Mouse (Mus musculus): Measurements from ENCODE around the gene Gm20388. TPM values are rescaled to one million over a fixed set of nuclear protein-coding genes. Genes with fewer than 3 reads are reported as not detected.

Gene Gm20388
- polyA plus RNA-seq, 1 experiment from 2014 or later, result not detected

DNA sequence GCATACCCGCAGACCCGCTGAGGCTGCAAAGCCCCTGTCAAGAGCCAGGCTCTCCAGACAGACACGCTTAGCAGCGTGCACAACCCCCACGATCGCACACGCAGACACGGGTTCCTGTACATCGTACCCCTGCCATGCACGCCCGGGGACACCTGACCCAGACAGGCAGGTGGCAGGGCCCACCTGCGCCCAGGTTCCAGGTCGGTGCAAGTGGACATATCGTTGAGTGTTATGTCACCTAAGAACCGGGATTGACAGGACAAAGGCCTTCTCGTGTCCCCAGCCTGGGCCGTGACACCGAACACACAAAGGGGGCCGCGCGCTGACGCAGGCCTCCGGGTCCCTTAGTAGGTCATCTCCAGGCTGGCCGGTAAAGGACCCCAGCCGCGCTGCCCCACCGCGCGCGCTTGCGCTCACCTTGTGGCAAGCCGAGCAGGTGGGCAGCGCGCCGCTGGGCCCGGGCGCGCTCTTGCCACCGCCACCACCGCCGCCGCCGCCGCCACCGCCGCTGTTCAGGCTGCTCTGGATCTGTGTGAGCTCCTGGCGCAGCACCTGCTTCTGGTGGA lies 1740.8 kb downstream of the Gm20388 start:
- H3K9ac ChIP-seq, result peak overlapping the region; percentile 93
- no peaks in the 10 kb centered on the region for H3K9me3 ChIP-seq (ENCODE audit: control insufficient read depth, low read length)
- peak overlapping the region; percentile 78 for H3K27ac ChIP-seq
- H3K36me3 ChIP-seq (replicated peaks; ENCODE audit: control insufficient read depth, insufficient read depth), result no peaks in the 10 kb centered on the region
- H3K4me2 ChIP-seq (replicated peaks), result peak overlapping the region; percentile 100
- no peaks in the 10 kb centered on the region for H3K27me3 ChIP-seq (ENCODE audit: control insufficient read depth, insufficient read depth, low read length)
- no peak for ATAC-seq (ENCODE audit: low FRiP score)
- peaks cover 65% of the 10 kb centered on the region for H3K4me1 ChIP-seq (replicated peaks; ENCODE audit: control insufficient read depth, insufficient read depth, low read length)
- H3K4me3 ChIP-seq (replicated peaks; ENCODE audit: low read length), result peak overlapping the region; percentile 93
- 9% methylated on average over 47 of the region's 47 CpGs for WGBS
- no peak for DNase-seq (ENCODE audit: low spot score)

DNA sequence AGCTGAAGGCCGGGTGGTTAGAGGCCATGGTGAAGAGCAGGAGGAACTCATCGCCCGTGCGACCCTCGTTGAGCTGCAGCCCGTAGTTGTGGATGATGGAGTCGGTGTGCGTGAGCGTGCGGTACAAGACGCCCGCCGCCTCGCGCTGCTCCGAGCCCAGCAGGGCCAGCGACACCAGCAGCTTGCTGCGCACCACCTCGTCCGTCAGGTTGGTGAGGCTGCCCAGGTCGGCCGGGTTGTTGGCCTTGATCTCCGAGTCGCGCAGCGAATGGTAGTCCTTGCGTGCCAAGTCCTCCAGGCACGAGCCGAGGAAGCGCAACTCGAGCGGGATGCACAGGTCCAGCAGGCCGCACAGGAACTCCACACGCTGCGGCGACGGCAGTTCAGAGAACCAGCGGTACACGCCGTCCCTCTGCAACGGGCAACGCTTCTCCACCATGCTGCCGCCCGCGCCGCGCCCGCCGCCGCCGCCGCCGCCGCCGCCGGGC lies 1741.3 kb downstream of the Gm20388 start:
- no peaks in the 10 kb centered on the region for H3K27me3 ChIP-seq (ENCODE audit: control insufficient read depth, insufficient read depth, low read length)
- DNase-seq (ENCODE audit: low spot score), result no peak
- no peaks in the 10 kb centered on the region for H3K9me3 ChIP-seq (ENCODE audit: control insufficient read depth, low read length)
- no peak for ATAC-seq (ENCODE audit: low FRiP score)
- no peaks in the 10 kb centered on the region for H3K36me3 ChIP-seq (replicated peaks; ENCODE audit: control insufficient read depth, insufficient read depth)
- H3K27ac ChIP-seq, result peak overlapping the region; percentile 78
- peaks cover 60% of the 10 kb centered on the region for H3K4me1 ChIP-seq (replicated peaks; ENCODE audit: control insufficient read depth, insufficient read depth, low read length)
- H3K4me3 ChIP-seq (replicated peaks; ENCODE audit: low read length), result peak overlapping the region; percentile 93
- peak overlapping the region; percentile 93 for H3K9ac ChIP-seq
- H3K4me2 ChIP-seq (replicated peaks), result peak overlapping the region; percentile 100
- under 1% methylated on average over 39 of the region's 56 CpGs for WGBS

DNA sequence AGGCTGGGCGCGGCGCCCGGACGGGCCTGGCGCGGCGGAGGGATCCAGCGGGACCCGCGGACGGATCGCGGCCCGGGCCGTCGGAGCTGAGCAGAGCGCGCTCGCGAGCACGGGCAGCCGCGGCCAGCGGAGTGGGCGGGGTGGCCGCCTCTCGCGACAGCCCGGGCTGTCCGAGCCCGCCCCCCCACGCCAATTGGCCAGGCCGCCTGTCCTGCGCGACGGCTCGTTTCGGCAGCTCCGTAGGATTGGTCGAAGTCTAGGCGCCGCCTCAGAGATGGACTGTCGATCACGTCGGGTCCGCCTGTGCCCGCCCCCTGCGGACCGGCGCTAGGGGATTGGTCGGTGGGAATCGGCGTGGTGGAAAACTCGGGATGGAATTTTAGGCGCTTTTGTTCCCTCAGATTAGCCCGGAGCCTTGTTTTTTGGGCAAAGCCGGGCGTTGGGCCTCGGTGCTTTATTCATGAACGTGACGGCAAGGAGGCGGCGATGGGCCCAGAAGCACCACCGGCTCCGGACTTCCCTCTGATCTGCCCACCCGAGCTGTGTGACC lies 1742.2 kb downstream of the Gm20388 start, which contains the start of gene Zcchc14:
Gene Zcchc14 (minus strand): TSS at position 128 of the 550 bp plus-strand sequence.
- WGBS, result under 1% methylated on average over 54 of the region's 67 CpGs
- peak; percentile 96 for DNase-seq (ENCODE audit: low spot score)
- Histone ChIP-seq H3K4me1 (replicated peaks; ENCODE audit: control insufficient read depth, insufficient read depth, low read length) (peaks cover 51% of the 10 kb centered on the region), H3K27ac (peak within 1 kb of the TSS; percentile 99), H3K27me3 (ENCODE audit: control insufficient read depth, insufficient read depth, low read length) (no peaks in the 10 kb centered on the region), H3K9ac (peak within 1 kb of the TSS; percentile 93), H3K4me2 (replicated peaks) (peak within 1 kb of the TSS; percentile 100), H3K9me3 (ENCODE audit: control insufficient read depth, low read length) (no peaks in the 10 kb centered on the region), H3K36me3 (replicated peaks; ENCODE audit: control insufficient read depth, insufficient read depth) (no peaks in the 10 kb centered on the region), H3K4me3 (replicated peaks; ENCODE audit: low read length) (peak within 1 kb of the TSS; percentile 93)
- peak; percentile 97 for ATAC-seq (ENCODE audit: low FRiP score)

DNA sequence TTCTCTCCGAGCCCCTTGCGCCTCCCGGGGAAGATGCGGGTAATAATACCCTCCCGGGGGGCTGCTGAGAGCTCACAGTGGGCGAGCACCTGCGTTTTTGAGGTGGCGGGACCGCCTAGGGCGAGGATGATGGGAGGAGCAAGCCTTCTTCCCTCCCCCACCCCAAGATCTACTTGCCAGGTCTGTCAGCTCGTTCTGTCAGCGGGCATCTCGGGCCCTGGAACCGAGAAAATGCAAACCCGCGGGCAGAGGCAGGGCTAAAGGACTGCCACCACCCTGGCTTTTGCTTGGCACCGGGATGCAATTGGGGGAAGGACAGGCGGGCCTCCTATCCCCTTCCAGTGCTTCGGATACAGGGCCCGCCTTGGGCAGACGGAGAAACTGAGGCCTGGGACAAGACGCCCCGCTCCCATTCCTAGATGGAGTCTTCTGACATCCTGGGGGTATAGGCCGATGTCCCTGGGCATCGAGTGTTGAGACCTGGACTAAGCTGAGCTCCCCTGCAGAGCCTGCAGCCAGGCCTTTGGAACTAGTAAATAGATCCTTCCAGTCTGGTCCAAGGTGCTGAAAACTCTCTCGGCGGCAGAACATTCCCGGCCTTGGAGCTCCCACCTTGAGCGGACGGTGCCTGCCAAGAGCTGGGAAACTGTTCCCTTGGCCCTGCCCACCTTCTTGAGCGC lies 1742.8 kb downstream of the Gm20388 start:
- WGBS, result under 1% methylated on average over 31 of the region's 31 CpGs
- H3K36me3 ChIP-seq (replicated peaks; ENCODE audit: control insufficient read depth, insufficient read depth), result no peaks in the 10 kb centered on the region
- peak overlapping the region; percentile 99 for H3K27ac ChIP-seq
- peak overlapping the region; percentile 83 for H3K4me3 ChIP-seq (replicated peaks; ENCODE audit: low read length)
- peaks cover 45% of the 10 kb centered on the region for H3K4me1 ChIP-seq (replicated peaks; ENCODE audit: control insufficient read depth, insufficient read depth, low read length)
- no peaks in the 10 kb centered on the region for H3K9me3 ChIP-seq (ENCODE audit: control insufficient read depth, low read length)
- H3K9ac ChIP-seq, result peak overlapping the region; percentile 88
- H3K4me2 ChIP-seq (replicated peaks), result peak overlapping the region; percentile 84
- DNase-seq (ENCODE audit: low spot score), result peak; percentile 53
- no peaks in the 10 kb centered on the region for H3K27me3 ChIP-seq (ENCODE audit: control insufficient read depth, insufficient read depth, low read length)
- no peak; the same call in 1 of the 2 replicates for ATAC-seq (ENCODE audit: low FRiP score)

DNA sequence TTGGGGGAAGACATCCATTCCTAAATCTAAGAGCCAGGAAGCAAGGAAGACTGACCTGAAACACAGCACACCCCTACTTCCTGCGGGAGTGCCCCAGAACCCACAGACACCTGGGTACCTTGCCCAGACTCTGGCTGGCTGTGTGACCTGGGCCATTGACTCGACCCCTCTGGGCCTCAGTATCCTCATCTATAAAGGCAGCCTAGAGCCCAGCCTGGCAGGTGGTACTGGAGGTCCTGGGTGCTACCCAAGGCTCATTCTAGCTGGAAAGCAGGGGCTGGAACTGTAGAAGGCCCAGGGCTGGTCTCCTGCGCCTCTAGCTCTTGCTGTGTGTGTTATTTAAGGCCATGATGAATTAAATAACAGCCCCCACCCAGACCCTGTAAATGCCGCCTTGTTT lies 1743.5 kb downstream of the Gm20388 start:
- peak overlapping the region; percentile 99 for H3K27ac ChIP-seq
- ATAC-seq (ENCODE audit: low FRiP score) (no peak), DNase-seq (ENCODE audit: low spot score) (no peak)
- peaks cover 38% of the 10 kb centered on the region for H3K4me1 ChIP-seq (replicated peaks; ENCODE audit: control insufficient read depth, insufficient read depth, low read length)
- peak overlapping the region; percentile 83 for H3K4me3 ChIP-seq (replicated peaks; ENCODE audit: low read length)
- 71% methylated on average over 4 of the region's 4 CpGs for WGBS
- H3K4me2 ChIP-seq (replicated peaks), result peak overlapping the region; percentile 84
- H3K9me3 ChIP-seq (ENCODE audit: control insufficient read depth, low read length), result no peaks in the 10 kb centered on the region
- no peaks in the 10 kb centered on the region for H3K36me3 ChIP-seq (replicated peaks; ENCODE audit: control insufficient read depth, insufficient read depth)
- H3K27me3 ChIP-seq (ENCODE audit: control insufficient read depth, insufficient read depth, low read length), result no peaks in the 10 kb centered on the region
- H3K9ac ChIP-seq, result peak overlapping the region; percentile 88

DNA sequence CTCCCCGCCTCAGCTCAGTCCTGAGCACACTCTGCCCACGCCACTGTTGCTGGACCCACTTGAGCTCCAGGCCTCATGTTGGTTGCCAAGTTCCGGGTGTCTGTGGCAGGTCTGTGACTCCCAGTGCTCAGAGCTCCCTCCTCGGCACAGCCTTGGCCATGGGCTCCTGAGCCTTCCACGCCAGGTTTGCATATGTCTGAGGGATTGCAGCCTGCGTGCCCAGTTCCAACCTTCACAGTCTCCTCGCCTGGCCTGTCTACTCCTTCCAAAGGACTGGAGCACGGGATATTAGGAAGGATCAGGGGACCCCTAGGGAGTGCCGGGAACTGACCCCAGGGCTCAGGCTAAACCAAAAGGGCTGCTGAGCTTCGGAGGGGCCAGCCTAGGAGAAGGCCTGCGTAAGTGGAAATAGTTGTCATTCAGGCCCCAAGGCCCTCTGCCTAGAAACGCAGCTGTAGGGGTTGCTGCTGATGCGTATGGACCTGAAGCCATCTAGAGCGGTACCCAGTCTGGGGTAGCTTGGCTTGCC lies 1744.4 kb downstream of the Gm20388 start:
- ATAC-seq (ENCODE audit: low FRiP score), result no peak
- Histone ChIP-seq H3K9me3 (ENCODE audit: control insufficient read depth, low read length) (no peaks in the 10 kb centered on the region), H3K4me3 (replicated peaks; ENCODE audit: low read length) (no peak overlapping the region), H3K36me3 (replicated peaks; ENCODE audit: control insufficient read depth, insufficient read depth) (no peaks in the 10 kb centered on the region), H3K9ac (0 out of 2 replicates have a peak overlapping the region, but pooled peaks have one; percentile 88), H3K4me2 (replicated peaks) (no peak overlapping the region), H3K4me1 (replicated peaks; ENCODE audit: control insufficient read depth, insufficient read depth, low read length) (peaks cover 29% of the 10 kb centered on the region), H3K27ac (no peak overlapping the region), H3K27me3 (ENCODE audit: control insufficient read depth, insufficient read depth, low read length) (no peaks in the 10 kb centered on the region)
- WGBS, result 84% methylated on average over 14 of the region's 14 CpGs
- no peak for DNase-seq (ENCODE audit: low spot score)

DNA sequence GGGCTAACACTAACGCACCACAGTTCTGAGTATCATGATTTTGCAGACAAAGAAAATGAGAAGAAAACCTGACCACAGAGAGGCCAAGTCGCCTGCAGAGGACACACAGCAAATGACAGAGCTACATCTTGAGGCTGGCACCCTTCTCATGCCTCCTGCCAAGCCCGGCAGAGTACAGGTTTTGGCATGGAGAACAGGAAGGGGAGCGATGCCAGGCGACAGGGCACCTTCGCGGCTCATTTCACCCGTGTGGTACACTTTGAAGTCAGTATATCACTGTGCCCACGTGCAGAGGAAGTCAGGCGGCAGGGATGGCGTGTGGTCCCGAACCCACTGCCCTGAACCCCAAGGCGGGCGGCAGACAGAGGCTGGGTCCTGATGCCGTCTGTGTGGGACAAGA lies 1750.0 kb downstream of the Gm20388 start:
- Histone ChIP-seq H3K4me1 (replicated peaks; ENCODE audit: control insufficient read depth, insufficient read depth, low read length) (peaks cover 9% of the 10 kb centered on the region), H3K9me3 (ENCODE audit: control insufficient read depth, low read length) (no peaks in the 10 kb centered on the region), H3K27me3 (ENCODE audit: control insufficient read depth, insufficient read depth, low read length) (no peaks in the 10 kb centered on the region), H3K4me2 (replicated peaks) (no peak overlapping the region), H3K4me3 (replicated peaks; ENCODE audit: low read length) (no peak overlapping the region), H3K27ac (no peak overlapping the region), H3K9ac (no peak overlapping the region), H3K36me3 (replicated peaks; ENCODE audit: control insufficient read depth, insufficient read depth) (no peaks in the 10 kb centered on the region)
- ATAC-seq (ENCODE audit: low FRiP score) (no peak), DNase-seq (ENCODE audit: low spot score) (no peak)
- 73% methylated on average over 15 of the region's 15 CpGs for WGBS

DNA sequence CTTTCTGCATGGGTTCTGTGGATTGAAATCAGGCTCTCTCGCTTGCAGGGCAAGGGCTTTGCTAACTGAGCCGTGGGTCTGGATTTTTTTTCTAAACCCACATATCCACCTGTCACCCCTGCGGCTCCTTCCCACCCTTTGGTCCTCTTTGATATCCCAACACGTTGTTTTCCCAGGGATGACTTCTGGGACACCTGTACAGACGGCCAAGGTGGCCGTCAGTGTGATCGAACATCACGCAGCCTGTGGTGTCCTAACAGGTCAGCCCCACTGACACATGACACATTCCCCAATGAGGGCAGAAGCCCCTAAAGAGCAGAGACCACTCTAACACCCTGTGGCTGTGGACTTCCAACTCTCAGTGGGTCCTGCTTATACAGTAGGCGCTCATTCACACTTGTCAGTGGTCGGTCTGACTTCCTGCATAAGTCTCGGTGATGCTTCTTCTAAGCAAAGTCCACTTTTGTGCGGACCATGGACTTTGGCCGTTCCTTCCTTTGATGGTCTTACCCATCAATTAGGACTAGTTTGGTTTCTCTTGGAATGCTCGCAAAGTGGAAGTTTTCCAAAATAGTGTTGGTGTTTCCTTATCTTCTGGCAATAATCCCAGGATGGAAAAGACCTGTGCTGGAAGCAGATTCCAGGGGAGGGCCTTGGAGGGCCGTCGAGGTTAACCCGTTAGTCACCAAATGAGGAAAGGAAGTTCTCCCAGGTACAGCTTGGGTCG lies 1751.2 kb downstream of the Gm20388 start:
- Histone ChIP-seq H3K36me3 (replicated peaks; ENCODE audit: control insufficient read depth, insufficient read depth) (no peaks in the 10 kb centered on the region), H3K4me2 (replicated peaks) (no peak overlapping the region), H3K27ac (no peak overlapping the region), H3K4me3 (replicated peaks; ENCODE audit: low read length) (no peak overlapping the region), H3K4me1 (replicated peaks; ENCODE audit: control insufficient read depth, insufficient read depth, low read length) (peaks cover 10% of the 10 kb centered on the region), H3K9me3 (ENCODE audit: control insufficient read depth, low read length) (no peaks in the 10 kb centered on the region), H3K9ac (no peak overlapping the region), H3K27me3 (ENCODE audit: control insufficient read depth, insufficient read depth, low read length) (no peaks in the 10 kb centered on the region)
- DNase-seq (ENCODE audit: low spot score) (no peak), ATAC-seq (ENCODE audit: low FRiP score) (no peak)
- WGBS, result 89% methylated on average over 18 of the region's 18 CpGs

DNA sequence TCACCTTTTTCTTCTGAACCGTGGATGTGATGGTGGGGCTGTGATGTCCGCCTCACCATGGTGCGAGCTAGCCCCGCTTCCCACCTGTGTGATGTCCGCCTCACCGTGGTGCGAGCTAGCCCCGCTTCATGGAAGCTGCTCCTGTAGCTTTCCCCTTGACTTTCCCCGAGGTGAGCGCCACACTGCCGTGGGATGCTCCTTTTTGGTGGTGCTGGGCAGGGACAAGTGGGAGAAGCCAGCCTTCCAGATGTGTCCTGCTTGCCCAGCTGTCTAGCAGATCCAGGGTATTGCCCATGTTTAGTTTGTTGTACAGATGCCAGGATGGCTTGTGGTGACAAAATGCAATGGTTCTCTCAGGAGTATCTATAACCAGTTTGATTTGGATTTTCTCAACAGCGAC lies 1752.5 kb downstream of the Gm20388 start:
- 93% methylated on average over 12 of the region's 12 CpGs for WGBS
- ATAC-seq (ENCODE audit: low FRiP score) (no peak), DNase-seq (ENCODE audit: low spot score) (no peak)
- no peak overlapping the region for H3K27ac ChIP-seq
- no peak overlapping the region for H3K9ac ChIP-seq
- no peaks in the 10 kb centered on the region for H3K36me3 ChIP-seq (replicated peaks; ENCODE audit: control insufficient read depth, insufficient read depth)
- H3K4me3 ChIP-seq (replicated peaks; ENCODE audit: low read length), result no peak overlapping the region
- H3K27me3 ChIP-seq (ENCODE audit: control insufficient read depth, insufficient read depth, low read length), result no peaks in the 10 kb centered on the region
- peaks cover 10% of the 10 kb centered on the region for H3K4me1 ChIP-seq (replicated peaks; ENCODE audit: control insufficient read depth, insufficient read depth, low read length)
- no peaks in the 10 kb centered on the region for H3K9me3 ChIP-seq (ENCODE audit: control insufficient read depth, low read length)
- no peak overlapping the region for H3K4me2 ChIP-seq (replicated peaks)
